Mouse (Mus musculus): Measurements from ENCODE around the gene Ggact. TPM values are rescaled to one million over a fixed set of nuclear protein-coding genes. Genes with fewer than 3 reads are reported as not detected.
A peak's percentile ranks its signal among the peaks of the same experiment; 100 is the strongest.

Ggact gene
- polyA plus RNA-seq, 1 experiment from 2014 or later = 29.5 TPM

- Histone ChIP-seq H3K27me3 (ENCODE audit: control insufficient read depth, insufficient read depth, low read length) (no peaks in the 10 kb centered on the region), H3K9ac (replicated peaks; ENCODE audit: low read depth, low read length) (no peak overlapping the region), H3K4me2 (replicated peaks; ENCODE audit: low read depth, low read length) (no peak overlapping the region), H3K27ac (ENCODE audit: low read length) (no peak overlapping the region), H3K36me3 (ENCODE audit: control insufficient read depth, insufficient read depth, low read length) (peaks cover 11% of the 10 kb centered on the region), H3K9me3 (ENCODE audit: control insufficient read depth, low read depth, low read length) (no peaks in the 10 kb centered on the region), H3K4me3 (ENCODE audit: low read depth, low read length) (no peak overlapping the region), H3K4me1 (ENCODE audit: control insufficient read depth, insufficient read depth, low read length) (no peaks in the 10 kb centered on the region)
- ATAC-seq (ENCODE audit: insufficient number of reproducible peaks, insufficient read depth, low FRiP score, low read depth) = no peak
- WGBS = 91% methylated on average over 1 of the region's 1 CpGs
Measured at GRCm38 (mm10) chr14:122936460-122936859, 22.9 kb upstream of the Ggact start.

DNA sequence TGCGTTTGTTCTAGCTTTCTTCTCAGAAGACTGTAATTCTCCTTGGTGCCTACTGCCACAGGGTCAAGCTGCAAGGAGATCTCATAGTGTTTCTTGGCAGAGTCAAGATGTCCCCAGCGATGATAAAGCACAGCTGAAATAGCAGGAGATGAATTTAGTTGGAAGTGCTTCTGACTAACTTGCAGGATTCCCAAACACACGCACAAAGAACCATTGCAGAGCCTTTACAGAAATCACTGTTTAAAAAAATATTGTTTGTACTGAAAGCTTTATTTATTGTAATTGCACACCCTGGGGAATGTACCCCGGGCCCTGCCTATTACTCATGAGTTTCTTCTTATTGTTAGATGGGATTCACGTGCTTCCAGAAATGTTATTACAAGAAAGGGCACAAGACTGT is 6.5 kb upstream of the Ggact start:
- no peak overlapping the region for H3K4me3 ChIP-seq (ENCODE audit: low read depth, low read length)
- no peaks in the 10 kb centered on the region for H3K27me3 ChIP-seq (ENCODE audit: control insufficient read depth, insufficient read depth, low read length)
- ATAC-seq (ENCODE audit: insufficient number of reproducible peaks, insufficient read depth, low FRiP score, low read depth) = no peak
- WGBS = 66% methylated on average over 5 of the region's 5 CpGs
- H3K27ac ChIP-seq (ENCODE audit: low read length) = no peak overlapping the region
- H3K4me2 ChIP-seq (replicated peaks; ENCODE audit: low read depth, low read length) = no peak overlapping the region
- H3K4me1 ChIP-seq (ENCODE audit: control insufficient read depth, insufficient read depth, low read length) = no peaks in the 10 kb centered on the region
- H3K9me3 ChIP-seq (ENCODE audit: control insufficient read depth, low read depth, low read length) = no peaks in the 10 kb centered on the region
- no peak overlapping the region for H3K9ac ChIP-seq (replicated peaks; ENCODE audit: low read depth, low read length)
- no peaks in the 10 kb centered on the region for H3K36me3 ChIP-seq (ENCODE audit: control insufficient read depth, insufficient read depth, low read length)

GRCm38 (mm10) chr14:122917676-122918075 is 4.1 kb upstream of the Ggact start:
- H3K4me1 ChIP-seq (ENCODE audit: control insufficient read depth, insufficient read depth, low read length) = no peaks in the 10 kb centered on the region
- H3K4me2 ChIP-seq (replicated peaks; ENCODE audit: low read depth, low read length) = no peak overlapping the region
- no peak overlapping the region for H3K9ac ChIP-seq (replicated peaks; ENCODE audit: low read depth, low read length)
- H3K27ac ChIP-seq (ENCODE audit: low read length) = no peak overlapping the region
- H3K36me3 ChIP-seq (ENCODE audit: control insufficient read depth, insufficient read depth, low read length) = no peaks in the 10 kb centered on the region
- H3K4me3 ChIP-seq (ENCODE audit: low read depth, low read length) = no peak overlapping the region
- 86% methylated on average over 1 of the region's 1 CpGs for WGBS
- H3K9me3 ChIP-seq (ENCODE audit: control insufficient read depth, low read depth, low read length) = no peaks in the 10 kb centered on the region
- ATAC-seq (ENCODE audit: insufficient number of reproducible peaks, insufficient read depth, low FRiP score, low read depth) = no peak
- no peaks in the 10 kb centered on the region for H3K27me3 ChIP-seq (ENCODE audit: control insufficient read depth, insufficient read depth, low read length)

- under 1% methylated on average over 51 of the region's 58 CpGs for WGBS
- H3K27ac ChIP-seq (ENCODE audit: low read length) = peak overlapping the region; percentile 55; the same call in 1 of the 2 replicates
- no peaks in the 10 kb centered on the region; the same call in 1 of the 2 replicates for H3K9me3 ChIP-seq (ENCODE audit: control insufficient read depth, low read depth, low read length)
- ATAC-seq (ENCODE audit: insufficient number of reproducible peaks, insufficient read depth, low FRiP score, low read depth) = peak; percentile 80
- H3K36me3 ChIP-seq (ENCODE audit: control insufficient read depth, insufficient read depth, low read length) = no peaks in the 10 kb centered on the region
- peak overlapping the region; percentile 42; the same call in 1 of the 2 replicates for H3K9ac ChIP-seq (replicated peaks; ENCODE audit: low read depth, low read length)
- no peaks in the 10 kb centered on the region for H3K4me1 ChIP-seq (ENCODE audit: control insufficient read depth, insufficient read depth, low read length)
- no peaks in the 10 kb centered on the region for H3K27me3 ChIP-seq (ENCODE audit: control insufficient read depth, insufficient read depth, low read length)
- H3K4me3 ChIP-seq (ENCODE audit: low read depth, low read length) = peak overlapping the region; percentile 62
- H3K4me2 ChIP-seq (replicated peaks; ENCODE audit: low read depth, low read length) = peak overlapping the region; percentile 73
Measured at GRCm38 (mm10) chr14:122912812-122913498, 602 bp downstream of the Ggact start.

DNA sequence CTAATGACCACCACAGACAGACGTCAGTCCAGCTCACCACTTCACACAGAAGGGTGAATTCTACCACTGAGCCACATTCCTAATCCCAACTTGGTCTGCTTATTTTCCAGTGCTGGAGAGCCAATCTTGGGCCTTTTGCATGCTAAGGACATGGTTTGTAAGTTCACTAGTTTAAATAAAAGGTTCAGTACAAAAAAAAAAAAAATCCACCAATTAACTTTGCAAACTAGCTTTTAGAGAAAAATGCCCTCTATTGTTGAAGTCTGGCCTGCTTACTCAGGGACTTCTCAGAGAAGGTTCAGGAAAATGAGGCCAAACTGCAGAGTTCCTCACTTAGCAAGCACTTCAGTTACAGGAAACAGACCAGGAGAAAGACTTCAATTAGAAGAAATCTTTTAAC is 1.4 kb downstream of the Ggact start:
- WGBS = 68% methylated on average over 1 of the region's 1 CpGs
- Histone ChIP-seq H3K4me2 (replicated peaks; ENCODE audit: low read depth, low read length) (peak overlapping the region; percentile 73), H3K4me3 (ENCODE audit: low read depth, low read length) (peak overlapping the region; percentile 62), H3K9me3 (ENCODE audit: control insufficient read depth, low read depth, low read length) (peaks cover under 1% of the 10 kb centered on the region; the same call in 1 of the 2 replicates), H3K4me1 (ENCODE audit: control insufficient read depth, insufficient read depth, low read length) (no peaks in the 10 kb centered on the region), H3K27ac (ENCODE audit: low read length) (no peak overlapping the region), H3K27me3 (ENCODE audit: control insufficient read depth, insufficient read depth, low read length) (no peaks in the 10 kb centered on the region), H3K36me3 (ENCODE audit: control insufficient read depth, insufficient read depth, low read length) (no peaks in the 10 kb centered on the region), H3K9ac (replicated peaks; ENCODE audit: low read depth, low read length) (no peak overlapping the region)
- no peak for ATAC-seq (ENCODE audit: insufficient number of reproducible peaks, insufficient read depth, low FRiP score, low read depth)

DNA sequence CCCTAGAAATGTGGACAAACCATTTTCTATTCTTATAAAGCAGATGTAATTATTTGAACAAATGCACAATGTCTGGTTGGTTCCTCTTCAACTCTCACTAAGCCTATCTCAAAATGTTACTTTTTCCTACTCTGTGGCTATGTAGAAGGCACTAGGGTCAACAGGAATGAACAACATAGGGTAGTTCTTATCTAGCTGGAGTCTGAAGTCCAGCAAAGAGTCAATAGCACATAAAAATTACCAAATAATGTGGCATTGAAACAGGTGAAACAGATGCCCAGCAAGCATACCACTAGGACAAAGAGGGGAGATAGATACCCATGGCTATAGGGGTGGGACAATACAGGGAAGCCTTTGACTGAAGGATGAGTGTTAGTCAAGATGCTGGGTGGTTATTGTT is 2.3 kb downstream of the Ggact start:
- peaks cover 3% of the 10 kb centered on the region; the same call in 1 of the 2 replicates for H3K9me3 ChIP-seq (ENCODE audit: control insufficient read depth, low read depth, low read length)
- H3K9ac ChIP-seq (replicated peaks; ENCODE audit: low read depth, low read length) = no peak overlapping the region
- no peak overlapping the region for H3K27ac ChIP-seq (ENCODE audit: low read length)
- no peaks in the 10 kb centered on the region for H3K36me3 ChIP-seq (ENCODE audit: control insufficient read depth, insufficient read depth, low read length)
- no peak overlapping the region for H3K4me2 ChIP-seq (replicated peaks; ENCODE audit: low read depth, low read length)
- no peaks in the 10 kb centered on the region for H3K27me3 ChIP-seq (ENCODE audit: control insufficient read depth, insufficient read depth, low read length)
- ATAC-seq (ENCODE audit: insufficient number of reproducible peaks, insufficient read depth, low FRiP score, low read depth) = no peak
- no peak overlapping the region for H3K4me3 ChIP-seq (ENCODE audit: low read depth, low read length)
- H3K4me1 ChIP-seq (ENCODE audit: control insufficient read depth, insufficient read depth, low read length) = no peaks in the 10 kb centered on the region

GRCm38 (mm10) chr14:122909368-122910091 is 4.0 kb downstream of the Ggact start:
- no peak for ATAC-seq (ENCODE audit: insufficient number of reproducible peaks, insufficient read depth, low FRiP score, low read depth)
- Histone ChIP-seq H3K27ac (ENCODE audit: low read length) (no peak overlapping the region), H3K4me3 (ENCODE audit: low read depth, low read length) (no peak overlapping the region), H3K27me3 (ENCODE audit: control insufficient read depth, insufficient read depth, low read length) (no peaks in the 10 kb centered on the region), H3K9me3 (ENCODE audit: control insufficient read depth, low read depth, low read length) (peaks cover 3% of the 10 kb centered on the region; the same call in 1 of the 2 replicates), H3K36me3 (ENCODE audit: control insufficient read depth, insufficient read depth, low read length) (no peaks in the 10 kb centered on the region), H3K9ac (replicated peaks; ENCODE audit: low read depth, low read length) (no peak overlapping the region), H3K4me2 (replicated peaks; ENCODE audit: low read depth, low read length) (no peak overlapping the region), H3K4me1 (ENCODE audit: control insufficient read depth, insufficient read depth, low read length) (no peaks in the 10 kb centered on the region)
- 59% methylated on average over 5 of the region's 5 CpGs for WGBS

GRCm38 (mm10) chr14:122908075-122908474 is 5.5 kb downstream of the Ggact start:
- 91% methylated on average over 4 of the region's 4 CpGs for WGBS
- H3K36me3 ChIP-seq (ENCODE audit: control insufficient read depth, insufficient read depth, low read length) = no peaks in the 10 kb centered on the region
- no peak overlapping the region for H3K27ac ChIP-seq (ENCODE audit: low read length)
- no peak for ATAC-seq (ENCODE audit: insufficient number of reproducible peaks, insufficient read depth, low FRiP score, low read depth)
- no peaks in the 10 kb centered on the region for H3K4me1 ChIP-seq (ENCODE audit: control insufficient read depth, insufficient read depth, low read length)
- no peak overlapping the region for H3K9ac ChIP-seq (replicated peaks; ENCODE audit: low read depth, low read length)
- no peak overlapping the region for H3K4me2 ChIP-seq (replicated peaks; ENCODE audit: low read depth, low read length)
- H3K27me3 ChIP-seq (ENCODE audit: control insufficient read depth, insufficient read depth, low read length) = no peaks in the 10 kb centered on the region
- H3K4me3 ChIP-seq (ENCODE audit: low read depth, low read length) = no peak overlapping the region
- peaks cover 3% of the 10 kb centered on the region; the same call in 1 of the 2 replicates for H3K9me3 ChIP-seq (ENCODE audit: control insufficient read depth, low read depth, low read length)
